Mouse (Mus musculus): ENCODE measurements at regions not wholly inside any gene's neighbourhood (a gene's known extent, or its start where the extent isn't known, plus 50 kb on each side); places are given as distances from the start of the nearest gene placed in this dataset.

DNA sequence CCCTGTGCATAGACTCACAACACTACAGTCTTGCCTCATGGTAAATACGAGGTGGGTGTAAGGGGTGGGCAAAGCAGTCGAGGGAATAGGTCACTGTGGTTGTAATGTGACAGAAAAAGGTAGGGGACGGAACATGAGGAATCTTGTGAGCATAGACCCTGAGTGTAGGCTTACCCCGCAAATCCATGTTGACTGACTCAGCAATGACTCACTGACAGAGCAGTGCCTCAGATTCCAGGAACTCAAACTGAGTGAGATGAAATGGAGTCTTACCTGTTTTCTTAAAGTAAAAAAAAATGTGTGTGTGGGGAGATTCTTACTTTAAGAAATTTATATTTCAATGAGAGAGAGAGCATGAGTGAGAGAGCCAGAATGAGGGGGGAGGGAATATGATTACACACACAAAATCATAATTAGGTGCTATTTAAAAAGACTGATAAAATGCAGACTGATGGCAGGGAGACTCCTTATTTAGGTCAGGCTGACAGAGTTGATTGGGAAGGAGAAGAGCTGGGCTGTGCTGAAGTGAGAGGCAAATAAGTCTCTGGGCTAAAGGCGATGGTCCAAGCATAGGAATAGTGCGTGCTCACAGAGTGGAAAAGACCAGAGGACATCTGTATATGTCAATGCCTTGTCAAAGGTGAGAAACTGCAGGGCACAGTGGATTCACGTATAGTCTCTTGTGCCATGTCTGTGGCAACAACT, 631.0 kb upstream of the Fam160b2 start:
- Histone ChIP-seq H3K27me3 (replicated peaks) (no peaks in the 10 kb centered on the region), H3K9ac (no peak overlapping the region), H3K27ac (ENCODE audit: poor library complexity, severe bottlenecking) (no peak overlapping the region), H3K9me3 (replicated peaks) (no peaks in the 10 kb centered on the region), H3K4me1 (replicated peaks) (no peaks in the 10 kb centered on the region), H3K36me3 (no peaks in the 10 kb centered on the region), H3K4me2 (no peak overlapping the region), H3K4me3 (no peak overlapping the region)
- ATAC-seq (ENCODE audit: insufficient number of reproducible peaks, low FRiP score) = no peak
- 72% methylated on average over 7 of the region's 7 CpGs for WGBS

DNA sequence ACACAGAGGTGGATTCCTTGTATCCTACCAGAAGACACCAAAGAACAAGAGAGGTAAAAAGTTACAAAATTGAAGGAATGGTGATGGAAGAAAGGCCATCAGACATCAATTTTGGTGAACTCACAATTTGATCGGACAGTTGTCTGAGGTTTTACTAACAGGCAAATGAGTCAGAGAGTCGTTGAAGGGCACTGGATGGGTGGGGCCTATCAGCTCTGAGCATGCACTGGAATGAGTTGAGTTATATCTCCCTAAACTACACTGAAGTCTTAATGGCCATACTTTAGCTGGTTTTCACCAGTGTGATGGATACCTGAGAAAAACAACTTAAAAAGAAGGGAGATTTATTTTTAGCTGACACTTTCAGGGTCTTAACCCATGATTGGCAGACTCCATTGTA, 630.3 kb upstream of the Fam160b2 start:
- H3K36me3 ChIP-seq = no peaks in the 10 kb centered on the region
- no peak for ATAC-seq (ENCODE audit: insufficient number of reproducible peaks, low FRiP score)

DNA sequence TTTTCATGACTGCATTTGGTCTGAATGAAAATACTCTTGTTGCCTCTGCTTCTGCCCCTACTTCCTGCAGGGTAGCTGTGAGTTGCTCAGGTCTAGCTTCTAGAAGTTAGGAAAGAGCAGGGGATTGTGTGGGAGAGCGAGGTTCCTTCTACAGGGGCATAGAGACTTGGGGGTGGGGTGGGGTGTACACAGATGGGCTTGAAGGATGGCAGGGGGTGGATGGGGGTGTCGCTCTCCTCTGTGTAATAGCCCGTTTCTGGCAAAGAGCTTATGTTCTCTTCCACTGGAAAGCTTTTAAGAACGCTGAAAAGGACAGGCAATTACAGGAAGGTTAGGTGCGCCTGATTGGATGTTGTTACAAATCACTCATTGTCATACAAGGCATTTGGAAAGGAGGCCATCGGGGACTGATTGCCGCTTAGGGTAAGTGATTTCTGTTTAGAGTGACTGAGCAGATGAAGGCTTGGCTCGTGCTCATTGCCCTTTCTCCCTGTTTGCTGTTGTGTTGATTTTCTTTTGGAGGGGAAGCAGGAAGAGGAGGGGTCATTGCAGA, 629.3 kb upstream of the Fam160b2 start:
- no peak for ATAC-seq (ENCODE audit: insufficient number of reproducible peaks, low FRiP score)
- Histone ChIP-seq H3K27me3 (replicated peaks) (no peaks in the 10 kb centered on the region), H3K4me1 (replicated peaks) (no peaks in the 10 kb centered on the region), H3K9me3 (replicated peaks) (no peaks in the 10 kb centered on the region), H3K36me3 (no peaks in the 10 kb centered on the region), H3K9ac (no peak overlapping the region), H3K4me3 (no peak overlapping the region), H3K27ac (ENCODE audit: poor library complexity, severe bottlenecking) (no peak overlapping the region), H3K4me2 (no peak overlapping the region)
- WGBS = 75% methylated on average over 8 of the region's 8 CpGs

More for the DNA sequence above, 630.3 kb upstream of the Fam160b2 start:
- WGBS = 83% methylated on average over 2 of the region's 2 CpGs
- Histone ChIP-seq H3K4me3 (no peak overlapping the region), H3K4me1 (replicated peaks) (no peaks in the 10 kb centered on the region), H3K9ac (no peak overlapping the region), H3K27me3 (replicated peaks) (no peaks in the 10 kb centered on the region), H3K4me2 (no peak overlapping the region), H3K9me3 (replicated peaks) (no peaks in the 10 kb centered on the region), H3K27ac (ENCODE audit: poor library complexity, severe bottlenecking) (no peak overlapping the region)

DNA sequence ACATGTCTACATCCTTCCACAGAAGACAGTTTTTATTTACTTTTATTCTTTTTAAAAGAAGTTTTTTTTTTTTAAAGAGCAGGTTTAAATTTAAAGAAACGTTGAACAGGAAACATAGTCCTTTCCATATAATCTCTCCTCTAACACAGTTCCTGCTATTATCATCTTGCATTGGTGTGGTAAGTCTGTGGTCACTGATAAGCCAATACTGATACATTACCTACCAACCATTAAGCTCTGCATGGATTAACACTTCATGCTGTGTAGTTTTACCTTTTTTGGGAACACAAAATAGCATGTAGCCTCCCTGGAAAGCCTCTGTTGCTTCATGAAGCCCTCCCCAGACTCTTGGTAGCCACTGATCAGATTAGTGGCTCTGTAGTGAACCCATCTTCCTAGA, 617.4 kb upstream of the Fam160b2 start:
- Histone ChIP-seq H3K4me1 (replicated peaks) (no peaks in the 10 kb centered on the region), H3K9ac (no peak overlapping the region), H3K4me2 (no peak overlapping the region), H3K36me3 (no peaks in the 10 kb centered on the region), H3K27ac (ENCODE audit: poor library complexity, severe bottlenecking) (no peak overlapping the region), H3K27me3 (replicated peaks) (no peaks in the 10 kb centered on the region), H3K9me3 (replicated peaks) (peaks cover 5% of the 10 kb centered on the region; the same call in 1 of the 2 replicates), H3K4me3 (no peak overlapping the region)
- 52% methylated on average over 1 of the region's 1 CpGs for WGBS
- ATAC-seq (ENCODE audit: insufficient number of reproducible peaks, low FRiP score) = no peak

DNA sequence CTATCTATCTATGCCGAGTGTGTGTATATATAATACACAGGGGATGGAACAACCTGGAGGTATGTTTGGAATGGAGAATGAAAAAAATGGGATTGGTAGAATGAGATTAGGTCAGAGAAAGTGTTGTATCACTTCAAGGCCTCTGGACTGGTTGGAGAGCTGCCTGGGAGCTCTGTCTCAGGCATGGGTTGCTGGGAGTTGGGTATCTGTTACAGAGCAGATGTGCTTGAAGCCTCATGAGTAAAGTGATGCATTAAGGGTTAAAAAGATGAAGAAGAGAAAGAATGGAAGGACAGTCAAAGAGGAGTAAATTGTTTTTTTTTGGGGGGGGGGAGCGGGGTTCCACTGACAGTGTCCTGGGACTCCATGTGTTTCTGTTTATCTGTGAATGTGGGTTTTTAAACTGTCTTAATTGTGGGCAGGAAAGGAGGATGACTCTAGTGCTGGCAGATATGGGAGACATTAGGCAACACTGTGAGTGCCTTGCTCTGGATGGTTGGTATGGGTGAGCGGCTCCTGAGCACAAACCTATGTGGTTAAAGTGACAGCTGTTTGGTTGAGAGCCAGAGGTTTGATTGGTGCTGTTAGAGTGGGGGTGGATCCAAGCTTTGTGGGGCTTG, 611.8 kb upstream of the Fam160b2 start:
- Histone ChIP-seq H3K9ac (no peak overlapping the region), H3K27ac (ENCODE audit: poor library complexity, severe bottlenecking) (no peak overlapping the region), H3K4me2 (no peak overlapping the region), H3K4me1 (replicated peaks) (no peaks in the 10 kb centered on the region), H3K9me3 (replicated peaks) (no peaks in the 10 kb centered on the region), H3K4me3 (no peak overlapping the region), H3K36me3 (no peaks in the 10 kb centered on the region), H3K27me3 (replicated peaks) (no peaks in the 10 kb centered on the region)
- WGBS = 86% methylated on average over 3 of the region's 3 CpGs
- ATAC-seq (ENCODE audit: insufficient number of reproducible peaks, low FRiP score) = no peak

DNA sequence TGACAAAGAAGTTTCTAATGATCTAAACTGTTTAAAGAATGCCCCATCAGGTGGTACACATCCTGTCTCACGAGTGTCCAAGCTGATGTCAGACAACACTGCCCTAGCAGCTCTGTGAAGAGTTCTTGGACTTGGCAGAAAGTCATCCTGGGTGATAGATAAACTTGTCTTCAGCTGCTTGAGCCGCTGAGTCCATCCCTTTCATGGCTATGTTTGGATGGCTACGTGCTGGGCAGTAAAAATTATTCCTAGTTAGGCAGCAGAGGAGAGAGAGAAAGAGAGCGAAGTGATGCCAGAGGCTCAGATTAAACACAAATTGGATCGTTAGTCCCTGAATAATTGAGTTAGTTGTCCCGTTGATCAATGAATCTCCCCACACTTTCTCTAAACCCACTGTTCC, 603.8 kb upstream of the Fam160b2 start:
- no peak overlapping the region for H3K9ac ChIP-seq
- no peaks in the 10 kb centered on the region for H3K36me3 ChIP-seq
- no peaks in the 10 kb centered on the region for H3K27me3 ChIP-seq (replicated peaks)
- H3K4me1 ChIP-seq (replicated peaks) = peaks cover 30% of the 10 kb centered on the region
- WGBS = 35% methylated on average over 6 of the region's 6 CpGs
- peak overlapping the region; percentile 8; the same call in 1 of the 2 replicates for H3K4me2 ChIP-seq
- H3K4me3 ChIP-seq = no peak overlapping the region
- no peak for ATAC-seq (ENCODE audit: insufficient number of reproducible peaks, low FRiP score)
- H3K9me3 ChIP-seq (replicated peaks) = no peaks in the 10 kb centered on the region
- H3K27ac ChIP-seq (ENCODE audit: poor library complexity, severe bottlenecking) = peak overlapping the region; percentile 28

DNA sequence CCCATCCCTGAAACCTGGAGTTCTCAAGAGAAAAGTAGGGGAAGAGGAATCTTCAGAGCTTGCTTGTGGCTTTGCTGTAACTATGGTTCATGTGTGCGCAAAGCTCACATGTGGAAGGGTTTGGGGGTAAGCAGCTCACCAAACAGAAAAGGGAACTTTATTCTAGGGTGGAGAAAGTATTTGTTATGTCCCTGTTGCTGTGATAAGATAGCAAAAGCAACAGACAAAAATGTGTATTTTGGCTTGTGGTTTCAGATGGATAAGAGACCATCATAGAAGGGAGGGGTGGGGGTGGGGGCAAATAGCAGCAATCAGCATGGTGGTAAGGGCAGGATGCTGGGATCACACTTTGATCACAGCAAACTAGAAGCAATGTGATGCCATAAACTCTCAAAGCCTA, 601.3 kb upstream of the Fam160b2 start:
- H3K9me3 ChIP-seq (replicated peaks) = no peaks in the 10 kb centered on the region
- no peaks in the 10 kb centered on the region for H3K36me3 ChIP-seq
- no peak overlapping the region for H3K4me3 ChIP-seq
- H3K4me1 ChIP-seq (replicated peaks) = peaks cover 30% of the 10 kb centered on the region
- no peak overlapping the region for H3K9ac ChIP-seq
- no peak overlapping the region for H3K4me2 ChIP-seq
- ATAC-seq (ENCODE audit: insufficient number of reproducible peaks, low FRiP score) = no peak
- H3K27me3 ChIP-seq (replicated peaks) = no peaks in the 10 kb centered on the region
- H3K27ac ChIP-seq (ENCODE audit: poor library complexity, severe bottlenecking) = no peak overlapping the region
- WGBS = 88% methylated on average over 1 of the region's 1 CpGs

DNA sequence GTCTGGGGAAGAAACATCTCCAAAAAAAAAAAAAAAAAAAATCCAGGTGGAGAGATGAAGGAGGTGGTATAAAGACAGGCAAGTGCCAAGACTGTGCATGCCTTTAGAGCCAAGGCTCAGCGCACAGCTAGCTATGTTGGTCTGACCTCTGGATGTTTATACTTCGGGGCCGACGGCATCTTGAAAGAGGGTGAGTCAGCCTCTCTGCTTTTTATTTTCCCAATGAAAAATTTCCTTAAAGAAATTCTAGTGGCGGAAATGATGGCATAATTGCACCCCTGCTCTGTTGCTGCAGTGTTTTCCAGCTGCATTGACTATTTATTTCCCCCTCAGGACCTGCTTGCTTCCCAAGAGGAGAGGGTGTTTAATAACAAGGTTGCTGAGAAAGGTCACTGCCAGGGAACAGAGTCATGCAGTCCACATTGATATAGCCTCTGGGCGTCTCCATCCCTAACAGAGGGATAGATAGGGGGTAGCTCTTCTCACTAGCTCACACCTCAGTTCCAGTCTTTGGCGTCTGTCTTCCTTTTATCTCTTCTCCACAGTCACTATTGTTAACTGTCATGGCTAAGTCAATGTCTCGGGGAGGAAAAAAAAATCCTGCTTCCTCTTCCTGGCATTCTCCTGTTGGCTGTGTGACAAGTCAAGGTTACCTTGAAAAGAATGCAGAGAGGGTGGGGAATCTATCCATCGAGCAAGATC, 599.7 kb upstream of the Fam160b2 start:
- H3K27ac ChIP-seq (ENCODE audit: poor library complexity, severe bottlenecking) = no peak overlapping the region
- no peaks in the 10 kb centered on the region for H3K27me3 ChIP-seq (replicated peaks)
- no peak for ATAC-seq (ENCODE audit: insufficient number of reproducible peaks, low FRiP score)
- WGBS = 44% methylated on average over 9 of the region's 9 CpGs
- no peaks in the 10 kb centered on the region for H3K36me3 ChIP-seq
- H3K9me3 ChIP-seq (replicated peaks) = no peaks in the 10 kb centered on the region
- no peak overlapping the region for H3K4me2 ChIP-seq
- H3K4me3 ChIP-seq = no peak overlapping the region
- H3K4me1 ChIP-seq (replicated peaks) = peaks cover 30% of the 10 kb centered on the region
- no peak overlapping the region for H3K9ac ChIP-seq

DNA sequence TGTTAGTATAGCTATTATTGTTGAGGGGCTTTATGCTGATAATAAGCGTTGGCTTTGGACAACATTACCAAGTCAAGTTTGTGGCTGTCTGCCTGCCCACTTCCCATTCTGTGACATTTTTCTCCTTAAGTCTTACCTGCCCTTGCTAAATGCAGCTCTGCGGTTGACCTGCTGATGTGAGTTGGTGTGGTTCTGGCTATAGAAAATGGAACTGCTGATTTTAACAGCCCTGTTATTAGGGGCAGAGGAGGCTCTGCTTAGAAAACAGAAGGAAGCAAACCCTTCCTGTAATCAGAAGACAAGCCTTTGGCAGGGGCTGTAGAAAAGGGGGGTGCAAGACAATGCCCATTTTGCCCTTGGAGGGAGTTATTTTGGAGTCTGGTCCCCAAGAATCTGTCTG, 594.6 kb upstream of the Fam160b2 start:
- Histone ChIP-seq H3K27ac (ENCODE audit: poor library complexity, severe bottlenecking) (no peak overlapping the region), H3K9me3 (replicated peaks) (no peaks in the 10 kb centered on the region), H3K9ac (no peak overlapping the region), H3K27me3 (replicated peaks) (no peaks in the 10 kb centered on the region), H3K4me3 (no peak overlapping the region), H3K36me3 (no peaks in the 10 kb centered on the region), H3K4me2 (no peak overlapping the region), H3K4me1 (replicated peaks) (peaks cover 3% of the 10 kb centered on the region)
- 83% methylated on average over 2 of the region's 2 CpGs for WGBS
- no peak for ATAC-seq (ENCODE audit: insufficient number of reproducible peaks, low FRiP score)

DNA sequence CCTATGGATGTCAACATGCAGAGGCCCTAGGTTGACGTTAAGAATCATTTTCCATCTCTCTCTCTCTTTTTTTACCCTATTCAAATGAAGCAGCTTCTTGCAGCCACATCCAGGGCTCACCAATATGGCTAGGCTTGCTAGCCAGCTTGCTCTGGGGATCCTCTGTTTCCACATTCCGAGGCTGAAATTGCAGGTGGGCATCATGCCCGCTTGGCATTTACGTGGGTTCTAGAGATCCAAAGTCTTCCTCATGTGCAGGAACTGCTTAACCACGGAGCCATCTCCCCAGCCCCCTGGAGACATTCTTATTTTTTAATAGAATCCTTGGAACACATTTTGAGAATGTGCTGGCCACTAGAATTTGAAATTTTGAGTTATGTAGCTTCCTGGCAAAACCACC, 592.9 kb upstream of the Fam160b2 start:
- H3K27ac ChIP-seq (ENCODE audit: poor library complexity, severe bottlenecking) = no peak overlapping the region
- H3K4me3 ChIP-seq = no peak overlapping the region
- 86% methylated on average over 5 of the region's 5 CpGs for whole genome bisulfite sequencing
- H3K27me3 ChIP-seq (replicated peaks) = no peaks in the 10 kb centered on the region
- H3K4me1 ChIP-seq (replicated peaks) = no peaks in the 10 kb centered on the region
- H3K9me3 ChIP-seq (replicated peaks) = no peaks in the 10 kb centered on the region
- H3K4me2 ChIP-seq = no peak overlapping the region
- no peak overlapping the region for H3K9ac ChIP-seq
- no peak for ATAC-seq (ENCODE audit: insufficient number of reproducible peaks, low FRiP score)
- H3K36me3 ChIP-seq = no peaks in the 10 kb centered on the region

DNA sequence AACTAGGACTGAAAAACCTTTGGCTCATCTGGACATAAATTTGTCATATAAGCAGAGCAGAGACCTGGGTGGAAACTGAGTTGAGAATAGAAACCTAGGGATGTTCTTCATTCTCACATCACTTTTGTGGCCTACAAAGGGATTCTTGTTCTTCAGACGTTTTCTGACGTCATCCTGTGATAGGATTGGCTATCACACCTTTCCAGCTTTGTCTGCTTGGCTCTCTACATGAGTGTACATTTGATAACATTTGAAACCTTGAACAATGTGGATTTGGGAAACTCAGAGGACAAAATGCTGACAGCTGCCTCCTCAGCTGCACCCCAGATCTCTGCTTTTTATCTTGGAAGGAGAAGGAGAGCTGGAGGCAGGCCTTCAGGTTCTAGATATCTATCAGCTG, 589.7 kb upstream of the Fam160b2 start:
- H3K36me3 ChIP-seq = no peaks in the 10 kb centered on the region
- no peak overlapping the region for H3K4me2 ChIP-seq
- no peak for ATAC-seq (ENCODE audit: insufficient number of reproducible peaks, low FRiP score)
- H3K9me3 ChIP-seq (replicated peaks) = no peaks in the 10 kb centered on the region
- H3K27ac ChIP-seq (ENCODE audit: poor library complexity, severe bottlenecking) = no peak overlapping the region
- H3K9ac ChIP-seq = no peak overlapping the region
- no peak overlapping the region for H3K4me3 ChIP-seq
- 25% methylated on average over 2 of the region's 2 CpGs for WGBS
- H3K27me3 ChIP-seq (replicated peaks) = no peaks in the 10 kb centered on the region
- H3K4me1 ChIP-seq (replicated peaks) = no peaks in the 10 kb centered on the region

All from heart, embryonic 12.5 days (tissue).